Mouse (Mus musculus) lung, adult 2 months (tissue): ENCODE data around the gene Osbpl5.

Experiments
- CTCF ChIP-seq: fragments of 200-500 bp; IDR thresholded peaks from 2 replicates; pipeline ENCODE4 v1.5.1; 2011; ENCODE audit warnings: mild to moderate bottlenecking, low read length, control low read depth; ENCODE audit not compliant: insufficient read depth
- POLR2A ChIP-seq: fragments of 200-500 bp; IDR thresholded peaks from 2 replicates; pipeline ENCODE4 v1.6.1; 2011; ENCODE audit warnings: low read depth, mild to moderate bottlenecking, control low read depth, low read length, borderline replicate concordance; ENCODE audit errors: extremely low read depth

DNA sequence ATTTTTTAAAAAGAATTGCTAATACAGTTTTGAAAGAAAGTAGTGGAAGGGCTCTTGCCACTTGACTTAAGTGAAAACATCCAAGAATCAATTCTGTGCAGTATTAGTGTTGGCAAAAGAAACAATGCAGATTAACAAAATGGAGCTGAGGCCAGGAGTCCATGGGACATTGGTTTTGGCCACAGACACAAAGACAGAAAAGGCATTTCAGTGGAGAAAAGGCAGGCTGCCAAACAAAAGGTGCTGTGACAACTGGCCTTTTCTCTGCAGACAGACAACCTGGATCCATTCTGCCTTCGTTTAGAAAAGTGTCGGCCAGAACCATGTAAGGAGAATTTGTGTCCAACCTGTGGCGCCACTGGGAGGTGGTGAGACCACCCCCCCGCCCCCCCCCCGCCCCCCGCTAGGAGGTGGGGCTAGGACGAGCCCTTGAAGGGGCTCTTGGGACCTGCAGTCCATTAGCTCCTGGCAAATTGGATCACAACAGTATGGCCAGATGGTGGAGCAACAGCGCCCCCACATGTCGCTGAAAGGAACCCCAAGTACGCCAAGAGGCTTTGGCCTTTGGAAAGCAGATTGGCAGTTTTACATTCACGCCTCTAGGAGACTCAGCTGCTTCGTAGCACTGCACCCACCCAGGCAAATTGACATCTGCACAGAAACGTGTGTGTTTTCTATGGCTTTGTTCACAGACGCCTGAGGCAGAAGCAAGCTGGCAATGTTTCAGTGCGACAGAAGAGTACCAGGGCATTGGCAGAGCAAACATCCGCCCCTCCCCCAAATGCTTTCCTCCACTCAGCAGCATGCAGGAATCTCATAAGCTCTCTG lies 8.5 kb downstream of the Osbpl5 start:
- peak; percentile 98 for TF ChIP-seq CTCF
- TF ChIP-seq POLR2A, result no peak
